Mouse (Mus musculus): ENCODE measurements around the gene Chn2. TPM values are rescaled to one million over a fixed set of nuclear protein-coding genes. Genes with fewer than 3 reads are reported as not detected.
A peak's percentile ranks its signal among the peaks of the same experiment; 100 is the strongest.

Gene Chn2
- 1 to 10 TPM; 7.1 to 7.8 TPM for total RNA-seq (2021)
- long read RNA-seq, experiment 1, transcript Chn2-201 (13 exons, 2,418 nt), result major isoform, 6 of 12 reads
- long read RNA-seq, experiment 1, partial matches to known transcripts, result 0 of 12 reads
- long read RNA-seq, experiment 1, other reads (novel, unspliced or antisense), result 2 of 12 reads
- long read RNA-seq, experiment 2, partial matches to known transcripts, result 0 of 6 reads
- long read RNA-seq, experiment 2, other reads (novel, unspliced or antisense), result 0 of 6 reads

DNA sequence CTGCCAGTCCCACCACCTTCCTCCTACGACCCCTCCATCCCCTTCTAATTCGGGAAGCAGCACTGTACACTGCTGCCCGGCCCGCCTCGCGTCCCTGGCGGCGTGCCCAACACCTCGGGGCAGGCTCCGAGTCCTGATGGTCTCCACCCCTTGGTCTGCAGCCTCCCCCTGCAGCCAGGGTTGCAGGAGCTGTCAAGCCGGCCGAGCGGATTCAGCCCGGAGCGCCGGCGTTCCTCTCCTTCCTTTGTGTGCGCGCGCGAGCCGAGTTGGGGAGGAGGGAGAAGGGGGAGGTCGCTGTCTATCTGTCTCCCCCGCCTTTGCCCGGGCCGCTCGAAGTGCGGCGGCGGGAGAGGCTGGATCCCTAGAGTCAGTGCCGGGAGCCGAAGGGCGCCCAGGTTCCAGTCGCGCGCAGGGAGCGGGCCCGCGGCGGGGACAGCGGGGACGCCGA is at the start of gene Chn2:
Gene Chn2, plus strand, starts transcription at position 198 of the 448 bp plus-strand sequence.
- DNase-seq, result peak; percentile 55

- DNase-seq, result no peak
These were observed 47.0 kb upstream of the Chn2 start for GRCm38 (mm10) chr6:53992386-53992785.

DNA sequence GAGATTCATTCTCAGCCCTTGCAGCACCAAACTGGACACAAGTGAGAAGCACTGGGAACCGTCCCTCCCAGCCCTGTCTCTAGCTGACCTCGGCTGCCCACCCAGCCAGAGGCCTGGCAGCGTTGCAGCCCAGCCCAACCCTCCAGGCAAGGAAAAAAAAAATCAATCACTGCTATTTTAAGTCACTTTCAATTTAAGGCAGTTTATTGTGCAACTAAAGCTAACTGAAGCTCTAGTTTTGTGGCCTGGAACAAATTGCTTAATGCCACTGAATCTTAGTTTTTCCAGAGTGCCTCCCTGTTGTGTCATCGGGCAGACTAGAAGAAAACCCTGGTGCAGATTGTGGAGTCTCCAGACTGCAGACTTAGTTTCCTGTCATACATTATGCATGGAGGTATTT is 43.8 kb upstream of the Chn2 start:
- no peak for DNase-seq

DNA sequence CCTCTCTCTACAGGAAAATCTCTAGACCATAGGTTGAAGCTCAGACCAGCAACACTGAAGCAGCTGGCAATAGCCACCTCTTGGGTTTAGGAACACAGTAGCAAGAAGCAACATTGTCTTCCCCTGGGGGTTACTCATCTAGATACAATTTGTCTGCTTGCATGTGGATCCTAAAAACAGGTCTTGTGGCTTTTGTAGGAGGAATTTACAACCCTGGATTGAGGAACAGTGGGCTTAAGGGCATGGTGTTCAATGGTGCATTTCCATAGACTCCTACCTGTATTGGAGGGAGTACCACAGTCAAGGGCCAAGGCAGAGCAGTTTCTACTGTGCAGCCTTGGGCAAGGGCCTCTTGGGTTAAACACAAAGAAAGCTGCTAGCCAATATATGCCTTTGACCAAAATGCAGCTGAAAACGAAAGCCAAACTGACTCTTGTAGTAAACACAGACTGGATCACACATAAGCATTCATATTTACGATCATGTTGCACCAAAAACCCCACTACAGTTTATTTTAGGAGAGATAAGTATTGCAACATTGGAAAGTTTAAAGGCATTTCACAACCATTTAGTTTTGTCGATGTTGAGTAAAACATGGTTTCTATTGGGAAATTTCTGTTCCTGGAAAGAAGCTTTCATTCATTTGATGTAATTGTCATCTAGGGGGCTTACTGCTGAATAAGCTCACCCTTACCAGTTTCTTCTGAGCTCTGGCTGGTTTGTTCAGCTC is 43.0 kb upstream of the Chn2 start:
- DNase-seq, result no peak

DNA sequence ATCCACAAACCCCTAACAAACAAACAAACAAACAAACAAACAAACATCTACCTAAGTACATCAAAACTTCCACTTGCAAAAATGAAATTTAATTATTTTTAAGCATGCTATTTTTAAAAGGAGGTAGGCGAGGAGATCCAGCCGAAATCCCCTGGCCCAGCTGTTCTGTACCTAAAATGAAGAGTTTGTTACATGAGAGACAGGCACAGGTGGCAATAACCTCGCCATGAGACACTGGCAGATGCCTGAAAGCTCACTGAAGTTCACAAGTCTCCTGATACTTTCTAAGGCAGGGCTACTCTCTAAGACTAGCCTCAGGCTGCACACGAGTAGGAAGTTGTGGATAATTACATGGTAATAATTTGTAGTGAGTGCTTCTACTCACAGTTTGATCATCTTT is 34.1 kb upstream of the Chn2 start:
- no peak for DNase-seq

GRCm38 (mm10) chr6:54008448-54009120 is 30.8 kb upstream of the Chn2 start:
- no peak for DNase-seq

DNA sequence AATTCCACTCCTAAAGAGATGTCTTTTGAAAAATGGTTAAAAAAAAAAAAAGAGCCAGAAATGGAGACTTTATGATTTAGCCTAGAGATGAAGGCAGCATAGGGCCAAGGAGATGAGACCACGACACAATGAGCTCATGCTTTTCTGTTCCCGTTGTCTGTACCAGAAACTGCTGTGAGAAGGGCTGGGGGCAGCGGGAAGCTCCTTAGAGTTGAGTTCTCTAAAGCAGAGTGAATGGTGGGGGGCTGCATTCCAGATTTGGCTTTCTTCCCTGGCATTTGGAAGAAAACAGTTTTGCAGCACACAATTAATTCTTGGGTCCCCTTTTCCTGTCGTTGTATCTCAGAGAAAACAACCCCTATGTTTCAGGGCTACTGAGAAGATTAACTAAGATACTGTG is 30.1 kb upstream of the Chn2 start:
- no peak for DNase-seq

- DNase-seq, result no peak
These were observed 29.0 kb upstream of the Chn2 start for GRCm38 (mm10) chr6:54010362-54010761.

GRCm38 (mm10) chr6:54012163-54012562 is 27.2 kb upstream of the Chn2 start:
- DNase-seq, result no peak

DNA sequence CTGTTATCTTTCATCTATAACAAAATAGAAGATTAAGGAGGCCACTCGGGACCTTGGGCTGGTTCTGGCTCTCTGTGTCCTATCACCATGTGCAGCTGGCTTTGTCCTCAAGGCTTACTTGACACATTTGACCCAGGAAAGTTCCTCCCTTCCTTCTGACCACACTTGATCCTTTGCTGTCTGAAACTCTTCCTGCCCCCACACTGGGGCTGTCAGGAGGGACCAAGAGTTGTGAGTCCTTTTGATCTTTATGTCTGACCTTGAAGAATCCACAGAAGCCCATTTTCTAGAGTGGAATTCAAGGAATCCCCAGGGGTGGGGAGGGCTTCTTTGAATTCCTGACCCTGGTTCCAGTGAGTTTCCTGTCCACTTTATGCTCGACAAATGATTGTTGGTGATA is 21.3 kb upstream of the Chn2 start:
- DNase-seq, result no peak

DNA sequence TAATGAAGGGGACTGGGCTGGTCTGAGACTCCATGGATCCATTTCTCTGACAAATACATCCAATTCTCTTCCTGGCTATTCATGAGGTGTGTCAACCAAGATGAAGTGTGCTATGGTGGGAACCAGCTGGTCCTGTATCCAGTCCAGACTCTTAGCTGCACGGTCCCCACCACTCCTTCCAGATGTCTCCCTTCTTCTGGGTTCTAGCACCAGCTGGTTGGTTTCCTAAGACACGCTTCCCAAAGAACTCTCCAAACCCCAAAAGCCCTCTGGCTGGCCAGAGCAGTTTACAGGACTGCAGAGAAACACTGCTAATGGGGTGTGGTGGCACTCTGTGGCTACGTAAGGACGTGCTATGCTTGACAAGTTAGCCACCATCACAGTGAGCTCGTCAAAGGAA is 20.5 kb upstream of the Chn2 start:
- no peak for DNase-seq

- no peak for DNase-seq
These were observed 18.1 kb upstream of the Chn2 start for GRCm38 (mm10) chr6:54021123-54021789.

GRCm38 (mm10) chr6:54023846-54024245 is 15.5 kb upstream of the Chn2 start:
- no peak for DNase-seq

DNA sequence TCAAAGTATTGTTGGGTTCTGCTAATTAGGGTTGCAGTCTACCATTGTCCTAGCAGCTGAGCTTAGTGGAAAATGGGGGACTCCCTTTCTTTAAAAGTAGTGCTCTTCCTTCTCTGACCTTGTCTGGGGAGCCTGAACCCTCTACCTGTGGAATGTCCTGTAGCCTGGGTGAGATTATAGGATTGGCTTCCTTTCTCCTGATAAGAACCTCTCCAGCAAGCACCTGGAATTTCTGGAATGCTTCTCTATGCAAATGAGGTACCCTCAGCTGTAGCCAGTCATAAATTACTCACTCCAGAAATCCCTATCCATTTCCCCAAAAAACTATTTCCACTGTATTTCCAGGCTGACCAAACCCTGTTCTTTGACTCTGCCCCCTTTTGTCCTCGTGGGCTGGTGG is 10.6 kb upstream of the Chn2 start:
- no peak for DNase-seq

DNA sequence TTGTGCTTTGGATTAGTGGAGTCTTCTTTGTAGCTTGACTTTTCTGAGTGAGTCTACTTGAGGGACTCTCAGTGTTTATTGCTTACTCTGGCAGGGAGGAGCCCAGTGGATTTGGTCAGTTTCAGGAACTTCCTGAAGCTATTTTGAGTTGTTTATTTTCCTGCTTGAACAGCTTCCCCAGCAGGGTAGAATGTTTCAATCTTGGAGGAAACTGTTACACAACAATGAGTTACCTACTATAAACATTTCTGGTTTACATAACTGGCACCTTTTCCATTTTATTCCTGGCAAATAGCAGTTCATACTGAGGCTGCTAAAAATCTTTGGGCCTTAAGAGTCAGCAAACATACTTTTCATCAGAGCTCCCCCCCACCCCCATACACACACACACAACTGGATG is 9.0 kb upstream of the Chn2 start:
- DNase-seq, result no peak

DNA sequence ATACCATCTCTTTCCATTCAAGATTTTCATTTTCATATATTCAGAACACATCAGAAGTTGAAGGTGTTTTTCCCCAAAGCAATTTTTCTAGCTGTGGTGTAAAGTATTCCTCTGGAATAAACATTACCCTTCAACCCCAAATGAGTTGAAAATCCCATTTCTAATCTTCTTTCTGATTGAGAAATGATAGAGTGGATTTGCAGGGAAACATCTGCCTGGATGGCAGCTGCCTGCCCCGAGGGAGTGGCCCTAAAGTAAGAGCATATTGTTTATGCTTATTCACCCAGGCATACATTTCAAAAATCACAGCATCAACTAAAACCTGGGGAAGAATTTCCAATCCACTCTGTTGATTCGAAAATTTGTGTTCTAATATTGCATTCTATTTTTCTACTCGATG is 8.6 kb upstream of the Chn2 start:
- DNase-seq, result no peak

DNA sequence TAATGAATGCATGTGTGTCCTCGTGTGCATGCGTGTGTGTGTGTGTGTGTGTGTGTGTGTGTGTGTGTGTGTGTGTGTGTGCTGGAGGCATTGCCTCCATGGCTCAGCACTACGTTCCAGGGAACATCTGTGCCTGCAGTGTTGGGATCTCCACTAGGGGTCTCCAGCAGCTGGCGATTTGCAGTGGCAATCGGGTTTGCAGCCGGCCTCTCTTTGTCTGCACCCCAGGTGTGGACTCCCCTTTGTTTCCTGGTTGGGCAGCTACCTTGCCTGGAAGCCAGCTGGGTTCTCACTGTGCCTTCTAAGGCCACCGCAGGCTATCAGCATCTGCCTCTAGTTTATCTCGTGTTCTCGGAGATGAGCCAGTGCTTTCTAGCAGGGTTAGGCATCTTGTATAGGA is 4.9 kb upstream of the Chn2 start:
- DNase-seq, result peak; percentile 70

- no peak for DNase-seq
These were observed 3.8 kb upstream of the Chn2 start for GRCm38 (mm10) chr6:54035548-54035947.

- no peak for DNase-seq
These were observed 488 bp upstream of the Chn2 start for GRCm38 (mm10) chr6:54038866-54039265.

DNA sequence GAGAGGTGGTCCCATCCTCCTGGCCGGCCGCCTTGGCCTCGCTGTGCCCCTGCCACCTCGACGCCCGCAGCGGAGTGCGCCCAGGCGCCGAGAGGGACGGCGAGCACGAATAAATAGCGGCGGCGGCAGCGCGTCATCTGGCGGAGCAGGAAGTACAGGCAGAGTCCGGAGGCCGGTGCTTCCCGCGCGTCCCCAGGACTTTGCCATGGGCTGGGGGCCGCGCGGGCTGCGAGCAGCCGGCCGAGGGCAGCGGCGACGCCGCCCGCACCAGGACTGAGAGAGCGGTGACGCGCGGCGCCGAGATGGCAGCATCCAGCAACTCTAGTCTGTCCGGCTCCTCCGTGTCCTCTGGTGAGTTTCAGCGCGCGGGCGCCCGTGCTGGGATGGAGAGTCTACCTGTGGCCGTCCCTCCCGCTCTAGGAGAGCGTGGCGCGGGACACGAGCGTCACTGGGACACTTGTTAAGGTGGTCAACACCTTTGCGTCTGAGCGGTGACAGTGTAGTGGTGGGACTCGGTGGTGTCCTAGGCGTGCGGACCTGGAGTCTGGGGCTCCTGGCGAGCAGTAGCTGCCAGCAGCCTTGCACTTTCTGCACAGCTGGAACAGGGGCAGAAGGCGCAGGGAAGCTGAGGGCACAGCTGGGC is 572 bp downstream of the Chn2 start:
- DNase-seq, result peak; percentile 51

- no peak for DNase-seq
These were observed 1.1 kb downstream of the Chn2 start for GRCm38 (mm10) chr6:54040448-54040844.

GRCm38 (mm10) chr6:54041386-54042043 is 2.2 kb downstream of the Chn2 start:
- DNase-seq, result no peak

All from gastrocnemius, postnatal 10 days (tissue).